Mouse (Mus musculus) CH12F3 (cell line): ENCODE data around the gene Bpifb3.

Experiments
- in situ Hi-C: fragments of 300-500 bp; cut with MboI; formaldehyde crosslinking; loops from 2 replicates; pipeline ENCODE4 v1.14.3; 2020; ENCODE audit warnings: low sequenced_read_pairs

The Bpifb3 gene

GRCm38 (mm10) chr2:153917930-153918329 lies at the start of gene Bpifb3:
Gene Bpifb3, plus strand, starts transcription at chr2:153918230.
- in situ Hi-C loops = no loop called here

GRCm38 (mm10) chr2:153870984-153871383 lies 47.0 kb upstream of the Bpifb3 start, which contains the start of gene Sun5:
Gene Sun5, minus strand, starts transcription at chr2:153871084.
- in situ Hi-C loops = no loop called here

GRCm38 (mm10) chr2:153874745-153875144 lies 43.3 kb upstream of the Bpifb3 start, which contains the start of gene Bpifb2:
Gene Bpifb2, plus strand, starts transcription at chr2:153875045.
- in situ Hi-C loops = no loop called here

- in situ Hi-C loops = no loop called here
Measured at GRCm38 (mm10) chr2:153899111-153899510, 18.9 kb upstream of the Bpifb3 start.

- in situ Hi-C loops = no loop called here
Measured at GRCm38 (mm10) chr2:153900088-153900487, 17.9 kb upstream of the Bpifb3 start, which contains the start of gene Bpifb6. Gene Bpifb6, plus strand, starts transcription at chr2:153900388.

- in situ Hi-C loops = no loop called here
Measured at GRCm38 (mm10) chr2:153902726-153903125, 15.3 kb upstream of the Bpifb3 start.

GRCm38 (mm10) chr2:153906626-153907025 lies 11.4 kb upstream of the Bpifb3 start:
- in situ Hi-C loops = no loop called here

- in situ Hi-C loops = no loop called here
Measured at GRCm38 (mm10) chr2:153914151-153914550, 3.9 kb upstream of the Bpifb3 start.

- in situ Hi-C loops = no loop called here
Measured at GRCm38 (mm10) chr2:153921246-153921645, 3.2 kb downstream of the Bpifb3 start.

GRCm38 (mm10) chr2:153929871-153930413 lies 11.9 kb downstream of the Bpifb3 start:
- in situ Hi-C loops = no loop called here

- in situ Hi-C loops = no loop called here
Measured at GRCm38 (mm10) chr2:153931125-153931524, 13.1 kb downstream of the Bpifb3 start.

- in situ Hi-C loops = no loop called here
Measured at GRCm38 (mm10) chr2:153933311-153933710, 15.3 kb downstream of the Bpifb3 start.

- in situ Hi-C loops = no loop called here
Measured at GRCm38 (mm10) chr2:153935348-153935747, 17.3 kb downstream of the Bpifb3 start.

- in situ Hi-C loops = no loop called here
Measured at GRCm38 (mm10) chr2:153937843-153938242, 19.8 kb downstream of the Bpifb3 start, which contains the start of gene Bpifb4. Gene Bpifb4, plus strand, starts transcription at chr2:153938212.

GRCm38 (mm10) chr2:153943537-153943936 lies 25.5 kb downstream of the Bpifb3 start:
- in situ Hi-C loops = no loop called here

- in situ Hi-C loops = no loop called here
Measured at GRCm38 (mm10) chr2:153944567-153944966, 26.5 kb downstream of the Bpifb3 start.

- in situ Hi-C loops = no loop called here
Measured at GRCm38 (mm10) chr2:153952897-153953296, 34.9 kb downstream of the Bpifb3 start.

GRCm38 (mm10) chr2:153953836-153954235 lies 35.8 kb downstream of the Bpifb3 start:
- in situ Hi-C loops = no loop called here

- in situ Hi-C loops = no loop called here
Measured at GRCm38 (mm10) chr2:153962821-153963331, 44.8 kb downstream of the Bpifb3 start.

- in situ Hi-C loops = no loop called here
Measured at GRCm38 (mm10) chr2:153963334-153963733, 45.3 kb downstream of the Bpifb3 start.

GRCm38 (mm10) chr2:153970221-153970620 lies 52.2 kb downstream of the Bpifb3 start:
- in situ Hi-C loops = no loop called here

GRCm38 (mm10) chr2:153974582-153974981 lies 56.6 kb downstream of the Bpifb3 start, which contains the start of gene Bpifa6:
Gene Bpifa6, plus strand, starts transcription at chr2:153974945.
- in situ Hi-C loops = no loop called here
